ENCODE assay signal across 9 mouse cellular contexts in the genomic region with DNA sequence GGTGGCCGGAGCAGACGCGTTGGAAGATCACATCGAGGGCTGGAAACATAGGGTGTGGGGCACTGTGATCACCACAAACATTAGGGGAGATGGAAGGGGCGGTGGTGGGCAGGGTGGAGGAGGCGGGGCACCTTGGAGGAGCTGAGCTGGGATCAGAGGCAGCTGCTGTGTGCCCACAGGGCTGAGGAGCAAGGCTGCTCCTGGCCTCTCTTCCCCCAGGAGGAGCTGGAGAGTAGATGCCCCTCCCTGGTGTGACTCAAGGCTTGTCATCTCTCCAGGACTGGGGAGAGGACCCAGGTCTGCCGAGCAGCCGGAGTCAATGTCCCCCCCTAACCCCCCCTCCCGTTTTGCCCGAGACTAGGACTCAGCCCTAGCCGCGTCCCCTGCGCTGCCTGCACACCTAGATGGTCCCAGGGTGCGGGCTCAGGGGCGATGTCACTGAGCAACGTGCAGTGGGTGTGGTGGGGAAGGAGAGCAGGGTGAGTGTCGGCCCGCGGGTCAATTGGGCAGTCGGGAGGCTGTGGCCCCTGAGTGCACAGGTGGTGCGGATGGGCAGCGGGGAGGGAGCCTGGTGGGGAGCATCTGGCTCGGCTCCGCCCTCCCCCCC. TPM values are rescaled to one million over a fixed set of nuclear protein-coding genes. Genes with fewer than 3 reads are reported as not detected.
DNase-seq lines count a peak whose midpoint lies in the region; ATAC-seq and TF ChIP-seq lines count a peak whose summit lies in the region.
"Had no signal": no experiment of that assay in that cellular context is flagged by ENCODE, and none has a peak within 500 bp of the region (broad histone marks: within the 10 kb centered on the region; RNA-seq: fewer than 3 reads in every experiment).

No protein-coding gene starts in this region.

- H3K36me3 ChIP-seq in lung, postnatal 0 days (ENCODE audit: insufficient read depth, low read length), result no peaks in the 10 kb centered on the region
- no peaks in the 10 kb centered on the region for H3K36me3 ChIP-seq in limb, embryonic 11.5 days (ENCODE audit: control insufficient read depth, insufficient read depth, low read length)
- H3K36me3 ChIP-seq in stomach, postnatal 0 days (ENCODE audit: control insufficient read depth, insufficient read depth, low read length), result no peaks in the 10 kb centered on the region

- no peaks in the 10 kb centered on the region for H3K4me1 ChIP-seq in lung, postnatal 0 days (ENCODE audit: insufficient read depth, low read depth, low read length)
- no peaks in the 10 kb centered on the region for H3K4me1 ChIP-seq in limb, embryonic 11.5 days (ENCODE audit: control insufficient read depth, insufficient read depth, low read length)
- no peaks in the 10 kb centered on the region for H3K4me1 ChIP-seq in stomach, postnatal 0 days (replicated peaks; ENCODE audit: control insufficient read depth, insufficient read depth)

- H3K27ac ChIP-seq in lung, postnatal 0 days (ENCODE audit: low read length), result no peak overlapping the region
- H3K27ac ChIP-seq in limb, embryonic 11.5 days (replicated peaks; ENCODE audit: low read depth, low read length), result no peak overlapping the region
- no peak overlapping the region for H3K27ac ChIP-seq in stomach, postnatal 0 days (replicated peaks)

- H3K4me3 ChIP-seq in lung, postnatal 0 days (ENCODE audit: low read depth, low read length), result no peak overlapping the region
- H3K4me3 ChIP-seq in limb, embryonic 11.5 days (ENCODE audit: low read depth, low read length), result peak overlapping the region; percentile 10; the same call in 1 of the 2 replicates
- no peak overlapping the region for H3K4me3 ChIP-seq in stomach, postnatal 0 days (ENCODE audit: low read depth, low read length)

- no peak; the same call in 1 of the 2 replicates for ATAC-seq in lung, postnatal 0 days
- no peak for ATAC-seq in limb, embryonic 11.5 days (ENCODE audit: insufficient number of reproducible peaks, low FRiP score, low TSS enrichment, low read depth)
- ATAC-seq in stomach, postnatal 0 days (ENCODE audit: low FRiP score, low TSS enrichment), result no peak

- no peak for TF ChIP-seq CTCF in lung, postnatal 0 days (IDR thresholded peaks at IDR 0.05)
- peak; percentile 18; the same call in 1 of the 2 replicates for TF ChIP-seq CTCF in stomach, postnatal 0 days (IDR thresholded peaks at IDR 0.05; ENCODE audit: low read depth)

- H3K4me2 ChIP-seq in lung, postnatal 0 days (replicated peaks; ENCODE audit: low read depth, low read length), result peak overlapping the region; percentile 28; the same call in 1 of the 2 replicates
- peak overlapping the region; percentile 31; the same call in 1 of the 2 replicates for H3K4me2 ChIP-seq in limb, embryonic 11.5 days (ENCODE audit: low read depth, severe bottlenecking)
- no peak overlapping the region for H3K4me2 ChIP-seq in stomach, postnatal 0 days (replicated peaks; ENCODE audit: low read depth)

- DNase-seq in adrenal gland, postnatal 10 days, result peak; percentile 2
- DNase-seq in adrenal gland, adult 8-10 months, result no peak
- DNase-seq in lung, postnatal 0 days (ENCODE audit: low spot score), result no peak
- DNase-seq in lung, postnatal 36 days, result no peak
- DNase-seq in limb, embryonic 11.5 days (ENCODE audit: low spot score), result no peak
- DNase-seq in stomach, postnatal 0 days (ENCODE audit: low spot score), result no peak
- DNase-seq in frontal cortex, adult 2 months (ENCODE audit: extremely low spot score in 1 of 2, low spot score in 1 of 2), result no peak
- DNase-seq in urinary bladder, adult 18-20 months (ENCODE audit: low spot score in 2 of 2), result no peak
- DNase-seq: layer of hippocampus, adult 9-11 months had no signal

- 20% methylated on average over 22 of the region's 24 CpGs for WGBS in lung, postnatal 0 days
- 31% methylated on average over 23 of the region's 24 CpGs for WGBS in limb, embryonic 11.5 days
- 33% methylated on average over 14 of the region's 24 CpGs for WGBS in stomach, postnatal 0 days

- H3K9me3 ChIP-seq in lung, postnatal 0 days (ENCODE audit: low read length), result no peaks in the 10 kb centered on the region
- H3K9me3 ChIP-seq in limb, embryonic 11.5 days (ENCODE audit: control insufficient read depth, low read length), result no peaks in the 10 kb centered on the region
- no peaks in the 10 kb centered on the region for H3K9me3 ChIP-seq in stomach, postnatal 0 days (ENCODE audit: control insufficient read depth, low read length)

- H3K27me3 ChIP-seq in lung, postnatal 0 days (replicated peaks; ENCODE audit: insufficient read depth, low read length), result no peaks in the 10 kb centered on the region
- peaks cover 16% of the 10 kb centered on the region for H3K27me3 ChIP-seq in limb, embryonic 11.5 days (ENCODE audit: control insufficient read depth, insufficient read depth, low read length)
- no peaks in the 10 kb centered on the region for H3K27me3 ChIP-seq in stomach, postnatal 0 days (ENCODE audit: control insufficient read depth, insufficient read depth, low read length)

- H3K9ac ChIP-seq in lung, postnatal 0 days (replicated peaks; ENCODE audit: low read depth), result no peak overlapping the region
- H3K9ac ChIP-seq in limb, embryonic 11.5 days (ENCODE audit: low read length), result no peak overlapping the region
- no peak overlapping the region for H3K9ac ChIP-seq in stomach, postnatal 0 days (ENCODE audit: low read length)

- no peak for TF ChIP-seq EP300 in lung, postnatal 0 days (IDR thresholded peaks at IDR 0.05)
- TF ChIP-seq EP300 in stomach, postnatal 0 days (optimal IDR thresholded peaks at IDR 0.05), result no peak

RNA-seq across cellular contexts. Expression of a gene that starts 57.6 kb away (rescaled TPM):
- total RNA-seq in adrenal gland, postnatal 10 days (2021), result 10 to 100 TPM; 41.8 to 56.6 TPM
- total RNA-seq in adrenal gland, adult 8-10 months (2022), result 10 to 100 TPM; 15.5 to 67.8 (median 38.5) TPM
- polyA plus RNA-seq in lung, postnatal 0 days (2015; fragmentation: Nextera tagmentation; extraction: Ambion mirVana), result 20.4 and 21.4 TPM in 2 replicates
- polyA plus RNA-seq in limb, embryonic 11.5 days (2014; fragmentation: Nextera tagmentation; extraction: Ambion mirVana), result 22.7 and 25.7 TPM in 2 replicates
- polyA plus RNA-seq in stomach, postnatal 0 days (2015; fragmentation: Nextera tagmentation; extraction: Ambion mirVana), result 5.5 and 6.0 TPM in 2 replicates
- polyA plus RNA-seq in frontal cortex, adult 2 months (2012; rRNA removed), result 27.3 and 29.7 TPM in 2 replicates
